Mouse (Mus musculus) heart, embryonic 12.5 days (tissue): ENCODE data around the gene Cap2. TPM values are rescaled to one million over a fixed set of nuclear protein-coding genes. Genes with fewer than 3 reads are reported as not detected.
A peak's percentile ranks its signal among the peaks of the same experiment; 100 is the strongest.

Source experiments
- ATAC-seq: fragments of 200-750 bp; cut with Nextera tagmentation; 2 replicates; pipeline ENCODE4 v1.8.0; 2017; ENCODE audit warnings: moderate TSS enrichment, moderate library complexity; ENCODE audit not compliant: insufficient number of reproducible peaks, low FRiP score
- H3K27ac ChIP-seq: fragments of 300-500 bp; sonication (generic); 2 replicates; pipeline ENCODE4 v1.5.1; 2016; ENCODE audit warnings: mild to moderate bottlenecking, moderate library complexity; ENCODE audit not compliant: poor library complexity, severe bottlenecking
- H3K27me3 ChIP-seq: fragments of 300-500 bp; sonication (generic); replicated peaks from 2 replicates; pipeline ENCODE4 v1.6.1; 2016; ENCODE audit warnings: mild to moderate bottlenecking, moderate library complexity
- H3K36me3 ChIP-seq: fragments of 300-500 bp; sonication (generic); 2 replicates; pipeline ENCODE4 v1.6.1; 2016; ENCODE audit warnings: mild to moderate bottlenecking, moderate library complexity
- H3K4me1 ChIP-seq: fragments of 300-500 bp; sonication (generic); replicated peaks from 2 replicates; pipeline ENCODE4 v1.6.1; 2016; ENCODE audit warnings: mild to moderate bottlenecking
- H3K4me2 ChIP-seq: fragments of 300-500 bp; sonication (generic); 2 replicates; pipeline ENCODE4 v1.6.1; 2016; ENCODE audit warnings: mild to moderate bottlenecking, moderate library complexity
- H3K4me3 ChIP-seq: fragments of 300-500 bp; sonication (generic); 2 replicates; pipeline ENCODE4 v1.5.1; 2016; ENCODE audit warnings: mild to moderate bottlenecking
- H3K9ac ChIP-seq: fragments of 300-500 bp; sonication (generic); 2 replicates; pipeline ENCODE4 v1.6.1; 2016; ENCODE audit warnings: mild to moderate bottlenecking, moderate library complexity
- H3K9me3 ChIP-seq: fragments of 300-500 bp; sonication (generic); replicated peaks from 2 replicates; pipeline ENCODE4 v1.6.1; 2016; ENCODE audit warnings: mild to moderate bottlenecking, moderate library complexity
- WGBS: fragments of 180-500 bp; shearing (Covaris S2); methylation state at CpG from one replicate; pipeline ENCODE4 v1.1.7; 2016; 5-methylcytosine and 5-hydroxymethylcytosine counted together
- polyA plus RNA-seq: library from polyadenylated mRNA; unstranded; fragments of >200 nt; fragmentation: Nextera tagmentation; extraction: Ambion mirVana; gene quantifications from 2 replicates; pipeline ENCODE4 v1.2.1, GENCODE M21; 2016

Gene Cap2
- polyA plus RNA-seq, 1 experiment from 2014 or later = 177 TPM

GRCm38 (mm10) chr13:46654566-46654965 lies 152.9 kb downstream of the Cap2 start:
- no peak for ATAC-seq
- Histone ChIP-seq H3K9ac (no peak overlapping the region), H3K36me3 (peaks cover 13% of the 10 kb centered on the region), H3K27ac (no peak overlapping the region), H3K9me3 (0 out of 2 replicates have a peak, but pooled peaks cover 6% of the 10 kb centered on the region), H3K4me2 (no peak overlapping the region), H3K4me3 (no peak overlapping the region), H3K27me3 (no peaks in the 10 kb centered on the region), H3K4me1 (no peaks in the 10 kb centered on the region)
- 82% methylated on average over 5 of the region's 5 CpGs for WGBS

- Histone ChIP-seq H3K27ac (no peak overlapping the region), H3K27me3 (no peaks in the 10 kb centered on the region), H3K9ac (no peak overlapping the region), H3K4me3 (no peak overlapping the region), H3K9me3 (no peaks in the 10 kb centered on the region), H3K4me1 (peaks cover 8% of the 10 kb centered on the region; the same call in 1 of the 2 replicates), H3K4me2 (no peak overlapping the region), H3K36me3 (no peaks in the 10 kb centered on the region)
- ATAC-seq = no peak
- 87% methylated on average over 5 of the region's 5 CpGs for WGBS
These were observed 157.6 kb downstream of the Cap2 start for GRCm38 (mm10) chr13:46659211-46659610.

- Histone ChIP-seq H3K27ac (no peak overlapping the region), H3K4me2 (no peak overlapping the region), H3K9ac (no peak overlapping the region), H3K4me1 (peaks cover 10% of the 10 kb centered on the region; the same call in 1 of the 2 replicates), H3K9me3 (no peaks in the 10 kb centered on the region), H3K36me3 (no peaks in the 10 kb centered on the region), H3K27me3 (no peaks in the 10 kb centered on the region), H3K4me3 (no peak overlapping the region)
- ATAC-seq = no peak
- WGBS = 51% methylated on average over 4 of the region's 4 CpGs
These were observed 161.9 kb downstream of the Cap2 start for GRCm38 (mm10) chr13:46663461-46663964.

GRCm38 (mm10) chr13:46669048-46669619 lies 167.5 kb downstream of the Cap2 start, which contains the start of gene Fam8a1:
Gene Fam8a1 (plus strand): TSS chr13:46669522.
- no peaks in the 10 kb centered on the region for H3K9me3 ChIP-seq
- peaks cover 18% of the 10 kb centered on the region for H3K4me1 ChIP-seq
- H3K4me3 ChIP-seq = peak within 1 kb of the TSS; percentile 99
- H3K27me3 ChIP-seq = no peaks in the 10 kb centered on the region
- peaks cover 27% of the 10 kb centered on the region for H3K36me3 ChIP-seq
- peak within 1 kb of the TSS; percentile 87 for H3K27ac ChIP-seq
- WGBS = under 1% methylated on average over 46 of the region's 46 CpGs
- peak within 1 kb of the TSS; percentile 89 for H3K4me2 ChIP-seq
- ATAC-seq = peak; percentile 95
- H3K9ac ChIP-seq = peak within 1 kb of the TSS; percentile 99

- Histone ChIP-seq H3K4me3 (peak overlapping the region; percentile 99), H3K27me3 (no peaks in the 10 kb centered on the region), H3K36me3 (peaks cover 32% of the 10 kb centered on the region), H3K9me3 (no peaks in the 10 kb centered on the region), H3K4me1 (peaks cover 18% of the 10 kb centered on the region), H3K4me2 (peak overlapping the region; percentile 89), H3K9ac (peak overlapping the region; percentile 99), H3K27ac (peak overlapping the region; percentile 87)
- WGBS = 1% methylated on average over 93 of the region's 96 CpGs
- peak; percentile 69 for ATAC-seq
These were observed 168.1 kb downstream of the Cap2 start for GRCm38 (mm10) chr13:46669620-46670271.

GRCm38 (mm10) chr13:46670514-46670913 lies 168.9 kb downstream of the Cap2 start:
- Histone ChIP-seq H3K9ac (peak overlapping the region; percentile 99), H3K36me3 (peaks cover 38% of the 10 kb centered on the region), H3K4me3 (peak overlapping the region; percentile 99), H3K27me3 (no peaks in the 10 kb centered on the region), H3K27ac (no peak overlapping the region), H3K4me1 (peaks cover 18% of the 10 kb centered on the region), H3K9me3 (no peaks in the 10 kb centered on the region), H3K4me2 (peak overlapping the region; percentile 89)
- WGBS = 37% methylated on average over 9 of the region's 9 CpGs
- no peak for ATAC-seq

- peaks cover 52% of the 10 kb centered on the region for H3K36me3 ChIP-seq
- ATAC-seq = no peak
- 71% methylated on average over 2 of the region's 2 CpGs for WGBS
These were observed 173.0 kb downstream of the Cap2 start for GRCm38 (mm10) chr13:46674601-46675000.

GRCm38 (mm10) chr13:46677721-46678120 lies 176.1 kb downstream of the Cap2 start:
- Histone ChIP-seq H3K4me2 (no peak overlapping the region), H3K27me3 (no peaks in the 10 kb centered on the region), H3K27ac (no peak overlapping the region), H3K4me3 (no peak overlapping the region), H3K36me3 (peaks cover 50% of the 10 kb centered on the region), H3K4me1 (no peaks in the 10 kb centered on the region), H3K9ac (no peak overlapping the region), H3K9me3 (no peaks in the 10 kb centered on the region)
- 83% methylated on average over 4 of the region's 4 CpGs for WGBS
- ATAC-seq = no peak

More at GRCm38 (mm10) chr13:46674601-46675000, 173.0 kb downstream of the Cap2 start:
- Histone ChIP-seq H3K9me3 (no peaks in the 10 kb centered on the region), H3K27me3 (no peaks in the 10 kb centered on the region), H3K4me3 (no peak overlapping the region), H3K4me1 (peaks cover 15% of the 10 kb centered on the region), H3K27ac (no peak overlapping the region), H3K9ac (no peak overlapping the region), H3K4me2 (no peak overlapping the region)

GRCm38 (mm10) chr13:46682921-46683320 lies 181.3 kb downstream of the Cap2 start:
- Histone ChIP-seq H3K27me3 (no peaks in the 10 kb centered on the region), H3K4me2 (no peak overlapping the region), H3K4me1 (no peaks in the 10 kb centered on the region), H3K4me3 (no peak overlapping the region), H3K9me3 (no peaks in the 10 kb centered on the region), H3K9ac (no peak overlapping the region), H3K36me3 (peaks cover 57% of the 10 kb centered on the region), H3K27ac (no peak overlapping the region)
- no peak for ATAC-seq
- 83% methylated on average over 2 of the region's 2 CpGs for WGBS

GRCm38 (mm10) chr13:46683370-46683769 lies 181.7 kb downstream of the Cap2 start:
- 87% methylated on average over 1 of the region's 1 CpGs for WGBS
- peaks cover 56% of the 10 kb centered on the region for H3K36me3 ChIP-seq
- no peak for ATAC-seq

GRCm38 (mm10) chr13:46690559-46691241 lies 189.1 kb downstream of the Cap2 start:
- no peak overlapping the region for H3K27ac ChIP-seq
- H3K27me3 ChIP-seq = no peaks in the 10 kb centered on the region
- H3K9me3 ChIP-seq = no peaks in the 10 kb centered on the region
- no peaks in the 10 kb centered on the region for H3K4me1 ChIP-seq
- 86% methylated on average over 4 of the region's 4 CpGs for WGBS
- ATAC-seq = no peak
- peaks cover 56% of the 10 kb centered on the region for H3K36me3 ChIP-seq
- H3K4me3 ChIP-seq = no peak overlapping the region
- no peak overlapping the region for H3K4me2 ChIP-seq
- no peak overlapping the region for H3K9ac ChIP-seq

More at GRCm38 (mm10) chr13:46683370-46683769, 181.7 kb downstream of the Cap2 start:
- Histone ChIP-seq H3K27ac (no peak overlapping the region), H3K4me2 (no peak overlapping the region), H3K4me3 (no peak overlapping the region), H3K9me3 (no peaks in the 10 kb centered on the region), H3K9ac (no peak overlapping the region), H3K4me1 (no peaks in the 10 kb centered on the region), H3K27me3 (no peaks in the 10 kb centered on the region)
